Mouse (Mus musculus): ENCODE measurements at regions not wholly inside any gene's neighbourhood (a gene's known extent, or its start where the extent isn't known, plus 50 kb on each side); places are given as distances from the start of the nearest gene placed in this dataset.

- TF ChIP-seq CTCF (IDR thresholded peaks at IDR 0.05; ENCODE audit: low read depth) (no peak), EP300 (IDR thresholded peaks at IDR 0.05; ENCODE audit: low read depth) (no peak)
These were observed 609.9 kb downstream of the Efnb2 start for GRCm38 (mm10) chr8:8051186-8051585.

All from liver, embryonic 14.5 days (tissue).